Mouse (Mus musculus) small intestine, adult 2 months (tissue): ENCODE results near the gene Btbd2.

Experiments used
- CTCF ChIP-seq: fragments of 200-500 bp; IDR thresholded peaks from 2 replicates; pipeline ENCODE4 v1.5.1; 2012; ENCODE audit warnings: low read depth, mild to moderate bottlenecking, control low read depth, inconsistent platforms, low read length, moderate library complexity, mixed read lengths; ENCODE audit not compliant: insufficient replicate concordance, insufficient read length; ENCODE audit errors: extremely low read depth
- POLR2A ChIP-seq: fragments of 200-500 bp; IDR thresholded peaks from 2 replicates; pipeline ENCODE4 v1.6.1; 2012; ENCODE audit warnings: low read depth, mild to moderate bottlenecking, control low read depth, inconsistent platforms, low read length, moderate library complexity

GRCm38 (mm10) chr10:80704418-80704817, 47.5 kb upstream of the Btbd2 start:
- TF ChIP-seq CTCF (no peak), POLR2A (no peak)
